Mouse (Mus musculus): ENCODE data around the gene Zfp148.

The Zfp148 gene

GRCm38 (mm10) chr16:33459101-33459500, 78.5 kb downstream of the Zfp148 start:
- in situ Hi-C loops (cut with MboI, MseI): no loop called here

GRCm38 (mm10) chr16:33461416-33461815, 80.8 kb downstream of the Zfp148 start:
- in situ Hi-C loops (cut with MboI, MseI): no loop called here

DNA sequence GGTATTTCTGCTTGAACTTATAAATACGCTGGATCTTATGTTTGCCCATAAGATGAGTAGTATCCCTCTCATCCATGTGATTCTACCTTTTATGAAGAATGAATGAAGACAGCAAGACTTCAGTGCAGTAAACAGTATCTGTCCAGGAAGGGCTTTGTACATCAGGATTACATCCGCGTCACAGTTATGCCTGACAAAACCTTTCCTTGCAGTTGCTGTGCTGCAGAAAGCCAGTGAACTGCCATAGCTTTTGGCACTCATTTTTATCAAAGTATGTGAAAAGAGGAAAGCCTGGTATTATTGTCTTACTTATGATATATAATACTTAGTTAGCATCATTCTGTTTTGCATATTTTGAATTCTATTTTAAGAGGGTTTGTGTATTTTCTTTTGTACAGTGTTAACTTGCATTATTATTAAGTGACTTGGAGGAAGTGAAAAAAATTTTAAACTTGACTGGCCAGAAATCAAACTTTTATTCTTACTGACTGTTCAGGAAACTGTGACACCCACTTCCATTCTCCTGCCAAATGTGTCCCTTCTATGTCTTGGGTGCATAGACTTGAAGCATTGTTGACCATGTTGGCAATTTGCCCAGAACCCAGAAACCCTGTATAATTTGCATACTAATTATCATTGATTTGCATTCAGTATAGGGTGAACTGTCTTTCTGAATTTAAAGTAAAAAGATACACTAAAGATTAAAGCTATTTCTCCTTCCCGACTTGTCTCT, 84.0 kb downstream of the Zfp148 start:
- in situ Hi-C loops (cut with MboI, MseI): no loop called here

- in situ Hi-C loops (cut with MboI, MseI): no loop called here
Measured at GRCm38 (mm10) chr16:33465242-33465614, 84.6 kb downstream of the Zfp148 start.

DNA sequence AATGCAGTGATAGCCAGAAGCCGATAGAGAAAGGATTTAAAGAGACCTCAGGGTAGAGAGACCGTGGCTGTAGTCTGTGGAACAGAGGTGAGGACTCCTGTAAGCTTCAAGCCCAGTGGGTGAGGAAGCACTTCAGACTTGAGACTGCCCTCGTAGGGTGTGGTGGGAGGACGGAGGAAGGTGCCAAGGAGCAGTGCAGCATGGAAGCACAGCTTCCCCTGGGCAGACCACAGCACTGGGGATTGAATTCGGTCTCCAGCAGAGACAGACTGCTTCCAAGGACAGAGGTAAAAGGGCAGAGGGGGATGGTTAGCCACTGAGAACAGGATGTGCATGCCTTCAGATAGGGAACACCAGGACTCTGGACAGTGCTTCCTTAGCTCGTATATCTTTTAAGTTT, 86.8 kb downstream of the Zfp148 start:
- in situ Hi-C loops (cut with MboI, MseI): no loop called here

GRCm38 (mm10) chr16:33469973-33470372, 89.3 kb downstream of the Zfp148 start:
- in situ Hi-C loops (cut with MboI, MseI): no loop called here

DNA sequence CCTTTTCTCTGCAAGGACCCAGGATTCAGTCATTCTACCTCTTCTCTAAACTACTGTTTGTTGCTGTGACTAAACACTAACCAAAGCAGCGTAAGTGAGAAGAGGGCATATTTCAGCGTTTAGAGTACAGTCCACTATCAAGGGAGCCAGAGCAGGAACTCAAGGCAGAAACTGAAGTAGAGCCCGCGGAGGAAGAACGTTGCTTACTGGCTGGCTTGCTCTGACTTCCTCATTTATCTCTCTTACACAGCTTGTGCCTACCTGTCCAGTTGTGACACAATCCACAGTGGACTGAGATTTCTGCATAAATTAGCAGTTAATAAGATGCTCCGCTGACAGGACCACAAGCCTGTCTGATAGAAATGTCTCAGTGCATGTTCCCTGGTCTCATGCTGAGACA, 93.7 kb downstream of the Zfp148 start:
- in situ Hi-C loops (cut with MboI, MseI): no loop called here

DNA sequence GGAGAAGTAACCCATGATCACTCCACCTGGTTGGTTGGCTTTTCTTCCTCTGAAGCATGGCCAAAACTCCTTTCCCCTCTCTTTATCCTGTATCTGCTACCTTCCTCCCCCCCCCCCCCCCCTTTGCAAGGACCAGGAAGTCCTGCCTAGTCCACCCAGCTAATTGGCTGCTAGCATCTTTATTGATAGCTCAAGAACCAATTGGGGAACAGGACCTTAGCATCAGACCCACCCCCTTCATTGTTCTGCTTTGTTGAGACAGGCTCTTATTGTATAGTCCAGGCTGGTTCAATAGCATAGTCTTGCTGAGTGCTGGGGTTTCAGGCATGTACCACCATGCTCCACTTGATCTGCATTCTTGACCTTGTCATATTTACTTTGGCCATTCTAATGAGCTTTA, 99.3 kb downstream of the Zfp148 start:
- in situ Hi-C loops (cut with MboI, MseI): loop anchor here in 1 of 2 experiments (10.0 kb wide), 1 partner anchor 145 kb away; no protein-coding TSS in a partner anchor

DNA sequence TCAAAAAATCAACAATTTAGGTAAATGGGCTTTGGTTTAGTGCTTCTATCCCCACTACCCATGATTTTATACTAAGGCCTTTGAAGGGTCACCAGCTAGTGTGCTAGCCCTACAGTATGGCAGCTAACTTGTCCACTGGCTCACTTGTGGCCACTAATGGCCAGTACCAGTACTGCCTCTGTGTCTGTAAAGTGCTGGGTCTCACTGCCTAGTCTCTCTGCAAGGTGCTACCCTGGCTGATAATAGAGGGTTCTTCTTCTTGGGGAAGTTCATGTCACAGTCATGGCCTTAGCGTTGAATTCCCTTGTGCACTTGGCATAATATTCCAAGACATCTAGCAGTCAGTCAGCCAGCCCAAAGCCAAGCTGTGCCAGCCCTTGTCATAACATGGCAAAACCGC, 100.5 kb downstream of the Zfp148 start:
- in situ Hi-C loops (cut with MboI, MseI): loop anchor here in 1 of 2 experiments (10.0 kb wide), 1 partner anchor 146 kb away; no protein-coding TSS in a partner anchor

- in situ Hi-C loops (cut with MboI, MseI): loop anchor here in 1 of 2 experiments (10.0 kb wide), 1 partner anchor 148 kb away; no protein-coding TSS in a partner anchor
Measured at GRCm38 (mm10) chr16:33482309-33482708, 101.7 kb downstream of the Zfp148 start.

DNA sequence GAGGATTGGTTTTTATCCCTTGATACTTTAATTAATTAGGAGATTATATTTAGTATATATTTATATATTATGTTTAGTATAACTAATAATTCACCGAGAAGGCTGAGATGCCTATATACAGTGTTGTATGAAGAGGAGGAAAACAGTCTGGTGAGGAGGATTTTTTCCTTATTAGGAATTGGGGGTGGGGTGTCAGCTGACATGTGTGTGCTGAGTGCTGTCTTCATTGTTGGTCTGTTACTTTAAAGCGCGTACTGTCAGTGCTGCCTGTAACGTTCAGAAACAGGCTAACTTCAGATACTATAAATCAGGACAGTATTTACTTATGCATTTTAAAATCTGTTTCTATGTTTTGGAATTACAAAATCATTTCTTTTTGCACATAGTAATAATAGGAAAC, 107.1 kb downstream of the Zfp148 start:
- in situ Hi-C loops (cut with MboI, MseI): loop anchor here in 1 of 2 experiments (10.0 kb wide), 1 partner anchor 153 kb away; no protein-coding TSS in a partner anchor

DNA sequence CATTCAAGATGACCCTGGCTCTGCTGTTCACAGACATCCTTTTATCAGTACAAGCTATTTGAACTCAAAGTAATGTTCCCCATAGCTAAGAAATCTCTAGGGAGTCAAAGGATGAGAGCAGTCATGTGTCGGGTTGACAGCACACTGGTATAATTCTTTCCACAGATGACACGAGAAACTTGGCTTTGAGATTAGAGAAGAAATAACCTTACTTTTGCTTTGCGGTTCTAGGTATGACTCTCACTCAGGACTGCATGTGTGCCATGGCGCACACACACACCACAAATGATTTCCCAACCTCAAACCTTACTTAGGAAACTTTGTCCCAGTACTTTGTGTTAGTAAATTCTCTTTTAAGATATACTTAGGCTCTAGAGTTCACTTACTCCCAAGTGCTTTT, 113.7 kb downstream of the Zfp148 start:
- in situ Hi-C loops (cut with MboI, MseI): no loop called here

DNA sequence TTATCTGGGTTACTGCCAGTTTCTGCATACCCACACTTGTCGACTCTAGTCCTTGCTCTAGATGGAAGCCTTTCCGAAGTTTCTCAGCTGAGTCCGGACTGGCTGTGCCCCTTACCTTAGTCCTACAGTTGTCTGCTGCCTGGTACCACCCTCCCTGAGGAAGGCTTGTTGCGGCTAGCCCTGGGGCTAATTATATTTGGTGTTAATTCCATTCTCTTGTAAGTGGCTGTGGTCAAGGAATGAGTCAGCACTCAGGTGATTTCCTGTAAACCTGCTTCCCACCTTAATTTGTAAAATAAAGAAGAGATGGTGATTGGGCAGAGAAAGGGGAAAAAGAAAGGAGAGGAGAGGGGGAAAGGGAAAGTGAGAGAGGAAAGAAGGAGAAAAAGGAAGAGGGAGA, 127.4 kb downstream of the Zfp148 start:
- in situ Hi-C loops (cut with MboI, MseI): loop anchor here in 1 of 2 experiments (25.0 kb wide), 1 partner anchor 946 kb away; no protein-coding TSS in a partner anchor

DNA sequence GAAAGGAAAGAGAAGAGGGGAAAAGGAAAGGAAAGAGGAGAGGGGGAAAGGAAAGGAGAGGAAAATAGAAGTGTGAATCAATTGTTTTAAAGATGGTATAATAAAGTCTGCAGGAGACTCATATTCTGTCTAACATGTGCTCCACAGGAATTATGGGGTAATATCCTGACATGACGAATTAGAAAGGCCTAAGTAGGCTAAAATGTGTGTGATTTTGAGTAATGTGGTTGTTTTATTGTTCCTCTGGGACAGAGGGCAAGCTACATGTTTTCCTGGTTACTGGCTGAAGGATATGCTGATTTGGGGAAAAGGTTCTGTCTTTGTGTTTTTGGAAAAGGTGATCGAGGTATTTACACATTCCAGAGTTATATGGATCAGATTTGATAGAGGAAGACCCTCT, 128.6 kb downstream of the Zfp148 start:
- in situ Hi-C loops (cut with MboI, MseI): loop anchor here in 1 of 2 experiments (25.0 kb wide), 1 partner anchor 947 kb away; no protein-coding TSS in a partner anchor

DNA sequence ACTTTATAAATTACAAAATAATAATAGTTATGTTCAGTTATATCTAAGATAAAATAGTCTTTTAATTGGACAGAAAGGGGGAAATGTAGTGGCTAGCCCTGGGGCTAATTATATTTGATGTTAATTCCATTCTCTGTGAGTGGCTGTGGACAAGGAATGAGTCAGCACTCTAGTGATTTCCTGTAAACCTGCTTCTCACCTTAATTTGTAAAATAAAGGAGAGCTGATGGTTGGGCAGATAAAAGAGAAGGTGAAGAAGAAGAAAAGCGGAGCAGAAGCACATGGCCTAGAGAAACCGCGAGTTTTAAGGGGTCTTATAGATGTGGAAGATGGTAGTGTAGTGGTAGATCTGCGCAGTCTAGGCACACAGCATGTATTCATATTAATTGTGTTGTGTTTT, 130.2 kb downstream of the Zfp148 start:
- in situ Hi-C loops (cut with MboI, MseI): loop anchor here in 1 of 2 experiments (25.0 kb wide), 1 partner anchor 949 kb away; no protein-coding TSS in a partner anchor

DNA sequence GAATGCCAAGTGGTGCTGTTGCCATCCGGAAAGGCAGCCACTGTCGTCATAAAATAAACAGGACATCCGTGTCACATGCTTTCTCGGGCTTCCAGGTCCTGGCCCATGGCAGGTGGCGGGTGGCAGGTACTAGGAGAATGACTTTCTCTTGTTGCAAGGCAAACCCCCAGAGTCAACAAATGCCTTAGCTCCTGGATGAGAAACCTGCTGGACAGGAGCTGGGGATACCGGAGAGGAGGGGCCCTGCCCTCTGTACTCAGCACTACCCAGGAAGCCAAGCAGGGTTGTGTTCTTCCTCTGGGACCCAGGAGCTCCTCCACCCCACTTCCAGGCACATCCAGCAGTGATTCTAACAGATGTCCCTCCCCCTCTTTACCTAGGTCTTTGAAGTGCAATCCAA, 131.9 kb downstream of the Zfp148 start:
- in situ Hi-C loops (cut with MboI, MseI): loop anchor here in 1 of 2 experiments (25.0 kb wide), 1 partner anchor 950 kb away; no protein-coding TSS in a partner anchor

DNA sequence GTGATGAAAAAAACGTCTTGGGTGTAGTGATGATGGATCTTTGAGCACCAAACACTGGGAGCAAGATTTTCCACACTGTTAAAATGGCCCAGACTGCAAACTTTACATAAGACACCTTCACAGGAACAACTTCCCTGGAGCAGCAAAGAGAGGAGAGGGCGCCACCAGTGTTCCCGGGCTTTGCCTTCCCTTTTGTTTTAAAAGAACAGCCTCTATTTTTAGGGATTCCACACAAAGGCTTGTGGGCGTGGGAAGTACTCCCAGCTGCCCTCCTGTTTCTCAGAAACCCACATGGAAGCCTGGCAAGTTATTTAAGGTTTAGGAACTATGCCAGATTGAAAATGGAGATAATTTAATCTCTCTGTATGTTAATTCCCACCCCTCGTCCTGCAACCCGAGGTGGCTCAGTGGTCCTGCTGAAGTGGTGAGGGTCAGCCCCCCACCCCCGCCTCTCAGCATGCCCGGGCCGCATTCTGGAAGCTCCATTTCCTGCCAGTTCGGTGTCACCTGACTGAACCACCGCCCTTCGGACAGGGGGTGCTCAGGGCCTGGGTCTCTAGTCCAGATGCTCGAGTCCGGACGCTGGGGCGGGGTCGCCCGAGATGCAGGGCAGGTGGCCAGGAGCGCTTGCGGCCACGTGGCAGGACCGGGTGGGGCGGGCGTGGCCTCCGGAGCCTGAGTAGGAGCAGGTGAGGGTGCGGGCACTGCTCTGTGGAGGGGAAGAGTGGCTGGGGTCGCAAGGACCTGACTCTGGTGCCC, 136.3 kb downstream of the Zfp148 start, which contains the start of gene Slc12a8:
Slc12a8 (plus strand) TSS at position 522 of the 759 bp plus-strand sequence.
- in situ Hi-C loops (cut with MboI, MseI): loop anchor here in 1 of 2 experiments (25.0 kb wide), 1 partner anchor 955 kb away; no protein-coding TSS in a partner anchor

DNA sequence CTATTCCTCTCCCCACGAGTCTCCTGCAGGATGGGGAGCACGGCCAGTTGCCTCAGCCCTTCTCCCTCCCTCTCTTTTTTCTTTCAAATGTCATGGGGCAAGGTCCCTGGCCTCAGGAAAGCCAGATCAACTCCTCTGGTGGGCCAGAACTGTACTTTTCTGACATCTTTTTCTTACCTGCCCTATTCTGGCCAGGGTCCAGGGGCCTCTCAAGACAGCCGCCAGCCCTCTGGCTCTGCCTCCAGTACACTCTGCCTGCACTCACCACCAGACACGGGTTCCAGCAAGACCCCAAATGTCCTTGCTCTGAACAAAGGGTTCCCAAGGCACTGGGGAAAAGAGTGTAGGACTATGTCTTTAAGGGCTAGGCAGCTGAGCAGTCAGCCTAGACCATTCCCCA, 137.0 kb downstream of the Zfp148 start:
- in situ Hi-C loops (cut with MboI, MseI): loop anchor here in 1 of 2 experiments (25.0 kb wide), 1 partner anchor 955 kb away; no protein-coding TSS in a partner anchor

DNA sequence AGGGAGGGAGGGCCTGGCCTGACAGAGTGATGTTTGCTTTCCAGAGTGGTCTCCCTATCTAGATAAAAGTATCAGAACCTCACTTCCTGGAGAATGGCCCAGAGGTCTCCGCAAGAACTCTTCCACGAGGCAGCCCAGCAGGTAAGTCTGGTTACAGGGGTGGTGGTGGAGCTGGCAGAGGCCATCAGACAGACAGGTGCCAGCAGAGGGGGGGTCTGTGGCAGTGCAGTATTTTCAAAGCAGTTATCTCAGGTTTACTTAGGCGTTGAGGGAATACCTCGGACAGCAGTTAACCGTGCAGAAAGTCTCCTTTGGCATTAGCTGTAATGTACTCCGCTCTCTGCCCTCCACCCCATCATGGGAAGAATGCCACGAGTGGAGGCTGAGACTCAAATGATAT, 137.6 kb downstream of the Zfp148 start:
- in situ Hi-C loops (cut with MboI, MseI): loop anchor here in 1 of 2 experiments (25.0 kb wide), 1 partner anchor 956 kb away; no protein-coding TSS in a partner anchor

DNA sequence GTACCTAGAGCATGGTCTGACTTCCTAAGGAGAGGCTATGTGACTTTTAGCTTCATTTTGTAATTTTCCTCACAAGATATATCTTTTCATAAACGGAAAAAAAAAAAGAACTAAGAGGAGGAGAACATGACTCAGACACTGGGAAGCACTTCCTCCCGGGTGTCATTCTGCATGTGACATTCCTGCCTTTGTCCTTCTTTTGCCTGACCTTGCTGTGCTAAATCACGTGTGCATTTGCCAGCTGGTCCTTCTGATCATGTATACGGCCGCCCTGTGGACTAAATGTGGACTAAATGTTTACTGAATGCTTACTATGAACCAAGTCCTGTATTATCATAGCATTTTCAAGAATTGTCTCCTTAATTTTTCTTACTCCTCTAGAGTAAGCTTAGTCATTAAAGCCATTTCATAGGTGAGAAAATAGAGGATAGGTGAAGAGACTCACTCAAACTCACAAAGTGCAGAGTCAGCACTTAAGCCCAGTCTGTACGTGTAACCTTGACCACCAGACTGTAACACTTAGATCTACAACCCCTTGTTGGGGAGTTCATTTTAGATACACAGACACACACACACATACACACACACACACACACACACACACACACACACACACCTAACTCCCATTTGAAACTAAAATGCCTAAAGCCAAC, 139.4 kb downstream of the Zfp148 start:
- in situ Hi-C loops (cut with MboI, MseI): loop anchor here in 1 of 2 experiments (25.0 kb wide), 1 partner anchor 958 kb away; no protein-coding TSS in a partner anchor

DNA sequence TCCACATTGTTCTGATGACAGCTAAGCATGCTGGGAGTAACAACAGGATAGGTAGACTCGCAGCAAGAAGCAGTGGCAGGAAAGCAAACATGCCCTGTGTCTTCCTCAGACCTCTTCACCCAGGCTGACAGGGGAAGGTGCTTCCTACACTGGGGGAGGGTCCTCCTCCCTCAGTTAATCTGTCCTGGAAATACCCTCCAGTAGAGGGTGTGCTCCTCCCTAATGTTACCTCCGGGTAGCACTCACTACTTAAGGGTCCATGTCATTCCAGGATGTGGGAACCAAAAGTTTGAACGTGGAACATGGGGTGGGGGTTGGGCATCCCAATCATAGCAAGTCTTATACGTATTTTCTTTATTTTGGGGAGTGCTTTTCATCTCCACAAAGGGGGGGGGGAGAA, 141.9 kb downstream of the Zfp148 start:
- in situ Hi-C loops (cut with MboI, MseI): loop anchor here in 1 of 2 experiments (25.0 kb wide), 1 partner anchor 960 kb away; no protein-coding TSS in a partner anchor

Measured in T-helper 17 cell (primary cell).